Mouse (Mus musculus): ENCODE measurements at regions not wholly inside any gene's neighbourhood (a gene's known extent, or its start where the extent isn't known, plus 50 kb on each side); places are given as distances from the start of the nearest gene placed in this dataset.

GRCm38 (mm10) chr8:87199461-87200131 lies 272.8 kb downstream of the Cbln1 start:
- TF ChIP-seq POLR2A (IDR thresholded peaks at IDR 0.05; ENCODE audit: control insufficient read depth, low read depth, low read length) (no peak), CTCF (IDR thresholded peaks at IDR 0.05; ENCODE audit: control insufficient read depth, insufficient read depth, insufficient replicate concordance, low read depth, low read length) (no peak)
